Mouse (Mus musculus) megakaryocyte, embryonic 14.5 days (primary cell): ENCODE measurements around the gene Mc1r. TPM values are rescaled to one million over a fixed set of nuclear protein-coding genes. Genes with fewer than 3 reads are reported as not detected.

Experiments
- H3K27me3 ChIP-seq: replicated peaks from 2 replicates; pipeline ENCODE3; 2012; ENCODE audit warnings: inconsistent platforms
- H3K36me3 ChIP-seq: replicated peaks from 2 replicates; pipeline ENCODE3; 2012; ENCODE audit warnings: low read length, inconsistent platforms, mixed read lengths
- H3K4me1 ChIP-seq: 2 replicates; pipeline ENCODE4 v1.6.1; 2012; ENCODE audit warnings: inconsistent platforms
- H3K4me3 ChIP-seq: replicated peaks from 2 replicates; pipeline ENCODE3; 2012; ENCODE audit warnings: moderate library complexity, mild to moderate bottlenecking, inconsistent platforms
- H3K9me3 ChIP-seq: 2 replicates; pipeline ENCODE4 v1.6.1; 2012; ENCODE audit warnings: inconsistent platforms
- FLI1 ChIP-seq: IDR thresholded peaks from 2 replicates; pipeline ENCODE4 v1.6.1; 2012; ENCODE audit warnings: low read length, inconsistent platforms, mixed read lengths
- GATA1 ChIP-seq: IDR thresholded peaks from 3 replicates; pipeline ENCODE4 v1.6.1; 2012; ENCODE audit warnings: mixed read lengths, low read length, inconsistent platforms, borderline replicate concordance
- polyA plus RNA-seq: library from polyadenylated mRNA; stranded (reverse); fragments of >175 nt; gene quantifications from 2 replicates; pipeline ENCODE4 v1.2.3, GENCODE M21; 2012; ENCODE audit warnings: low replicate concordance; ENCODE audit not compliant: insufficient read depth

The Mc1r gene
- polyA plus RNA-seq, 1 experiment: not detected

GRCm38 (mm10) chr8:123420525-123421281, 13.8 kb downstream of the Mc1r start:
- Histone ChIP-seq H3K4me1 (peaks cover 50% of the 10 kb centered on the region), H3K27me3 (peaks cover 54% of the 10 kb centered on the region), H3K36me3 (peaks cover 21% of the 10 kb centered on the region), H3K9me3 (no peaks in the 10 kb centered on the region), H3K4me3 (no peak overlapping the region)
- TF ChIP-seq GATA1: no peak
- TF ChIP-seq FLI1: no peak

DNA sequence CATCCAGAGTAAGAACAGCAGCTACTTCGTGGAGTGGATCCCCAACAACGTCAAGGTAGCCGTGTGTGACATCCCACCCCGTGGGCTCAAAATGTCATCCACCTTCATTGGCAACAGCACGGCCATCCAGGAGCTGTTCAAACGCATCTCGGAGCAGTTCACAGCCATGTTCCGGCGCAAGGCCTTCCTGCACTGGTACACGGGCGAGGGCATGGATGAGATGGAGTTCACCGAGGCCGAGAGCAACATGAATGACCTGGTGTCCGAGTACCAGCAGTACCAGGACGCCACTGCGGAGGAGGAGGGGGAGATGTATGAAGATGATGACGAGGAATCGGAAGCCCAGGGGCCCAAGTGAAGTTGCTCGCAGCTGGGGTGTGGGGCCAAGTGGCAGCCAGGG, 14.4 kb downstream of the Mc1r start:
- Histone ChIP-seq H3K36me3 (peaks cover 22% of the 10 kb centered on the region), H3K4me1 (peaks cover 47% of the 10 kb centered on the region), H3K9me3 (peaks cover 2% of the 10 kb centered on the region), H3K27me3 (peaks cover 54% of the 10 kb centered on the region), H3K4me3 (no peak overlapping the region)
- TF ChIP-seq FLI1 (no peak), GATA1 (no peak)

DNA sequence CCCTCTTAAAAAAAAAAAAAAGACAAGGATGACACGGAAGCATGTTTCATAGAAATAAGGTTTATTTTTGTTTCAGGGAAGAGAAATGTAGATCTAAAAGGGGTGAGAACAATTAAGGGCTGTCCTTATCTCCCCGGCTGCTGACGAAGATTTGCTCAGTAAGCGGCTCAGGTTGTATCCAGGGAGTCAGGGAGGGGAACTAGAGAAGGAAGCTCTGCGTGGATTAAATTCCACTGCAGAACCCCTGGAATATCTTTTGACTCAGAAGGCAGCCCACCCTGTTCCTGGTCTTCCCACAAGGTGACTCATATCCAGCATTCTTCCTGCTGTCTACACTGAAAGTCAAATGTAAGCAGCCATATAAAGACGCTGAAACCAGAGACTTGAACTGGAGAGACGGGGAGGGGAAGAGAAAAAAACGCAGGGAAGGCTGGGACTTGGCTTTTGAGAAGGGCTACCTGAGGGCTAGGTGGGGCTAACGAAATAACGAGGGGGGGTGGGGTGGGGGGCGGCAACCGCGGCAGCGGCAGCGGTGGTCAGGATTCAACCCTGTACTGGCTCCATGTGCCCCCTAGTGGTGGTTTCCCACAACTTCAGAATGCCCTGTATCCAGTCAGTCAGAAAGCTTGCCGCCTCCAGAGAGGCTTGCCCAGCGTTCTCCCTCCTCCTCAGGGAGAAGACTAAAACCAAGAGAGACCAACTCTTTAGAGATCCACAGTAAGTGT, 15.3 kb downstream of the Mc1r start:
- H3K4me3 ChIP-seq: peak overlapping the region; percentile 88

GRCm38 (mm10) chr8:123422781-123423159, 15.9 kb downstream of the Mc1r start:
- no peak for TF ChIP-seq GATA1
- TF ChIP-seq FLI1: no peak
- Histone ChIP-seq H3K36me3 (peaks cover 36% of the 10 kb centered on the region), H3K4me1 (peaks cover 35% of the 10 kb centered on the region), H3K4me3 (peak overlapping the region; percentile 88), H3K27me3 (peaks cover 47% of the 10 kb centered on the region), H3K9me3 (peaks cover 16% of the 10 kb centered on the region)

More for the DNA sequence above, 15.3 kb downstream of the Mc1r start:
- Histone ChIP-seq H3K9me3 (peaks cover 11% of the 10 kb centered on the region), H3K36me3 (peaks cover 31% of the 10 kb centered on the region), H3K4me1 (peaks cover 38% of the 10 kb centered on the region), H3K27me3 (peaks cover 48% of the 10 kb centered on the region)
- TF ChIP-seq GATA1: no peak
- no peak for TF ChIP-seq FLI1

DNA sequence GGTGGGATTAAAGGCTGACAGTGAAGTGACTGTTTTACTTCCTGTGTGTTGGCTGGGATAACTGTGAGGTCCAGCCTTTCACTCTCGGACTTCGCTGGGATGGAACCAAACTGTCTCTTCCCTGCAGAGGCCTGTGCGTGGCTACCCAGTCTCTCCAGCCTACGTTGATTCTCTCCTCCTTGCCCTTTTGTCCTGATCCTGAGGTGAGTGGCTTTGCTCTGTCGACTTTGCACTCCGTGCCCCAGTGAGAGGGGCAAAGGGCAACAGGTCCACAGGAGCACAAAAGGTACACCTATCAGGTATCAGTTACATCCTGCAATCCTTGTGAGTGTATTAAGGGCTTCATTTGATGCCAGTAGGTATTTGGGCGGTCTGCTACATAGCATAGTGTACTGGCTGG, 16.5 kb downstream of the Mc1r start, which contains the start of gene Def8:
Gene Def8 (plus strand): TSS at position 87 of the 400 bp plus-strand sequence.
- peaks cover 23% of the 10 kb centered on the region for H3K9me3 ChIP-seq
- peak within 1 kb of the TSS; percentile 88 for H3K4me3 ChIP-seq
- TF ChIP-seq FLI1 (no peak), GATA1 (no peak)
- peaks cover 33% of the 10 kb centered on the region for H3K4me1 ChIP-seq
- peaks cover 43% of the 10 kb centered on the region for H3K27me3 ChIP-seq
- peaks cover 40% of the 10 kb centered on the region for H3K36me3 ChIP-seq

DNA sequence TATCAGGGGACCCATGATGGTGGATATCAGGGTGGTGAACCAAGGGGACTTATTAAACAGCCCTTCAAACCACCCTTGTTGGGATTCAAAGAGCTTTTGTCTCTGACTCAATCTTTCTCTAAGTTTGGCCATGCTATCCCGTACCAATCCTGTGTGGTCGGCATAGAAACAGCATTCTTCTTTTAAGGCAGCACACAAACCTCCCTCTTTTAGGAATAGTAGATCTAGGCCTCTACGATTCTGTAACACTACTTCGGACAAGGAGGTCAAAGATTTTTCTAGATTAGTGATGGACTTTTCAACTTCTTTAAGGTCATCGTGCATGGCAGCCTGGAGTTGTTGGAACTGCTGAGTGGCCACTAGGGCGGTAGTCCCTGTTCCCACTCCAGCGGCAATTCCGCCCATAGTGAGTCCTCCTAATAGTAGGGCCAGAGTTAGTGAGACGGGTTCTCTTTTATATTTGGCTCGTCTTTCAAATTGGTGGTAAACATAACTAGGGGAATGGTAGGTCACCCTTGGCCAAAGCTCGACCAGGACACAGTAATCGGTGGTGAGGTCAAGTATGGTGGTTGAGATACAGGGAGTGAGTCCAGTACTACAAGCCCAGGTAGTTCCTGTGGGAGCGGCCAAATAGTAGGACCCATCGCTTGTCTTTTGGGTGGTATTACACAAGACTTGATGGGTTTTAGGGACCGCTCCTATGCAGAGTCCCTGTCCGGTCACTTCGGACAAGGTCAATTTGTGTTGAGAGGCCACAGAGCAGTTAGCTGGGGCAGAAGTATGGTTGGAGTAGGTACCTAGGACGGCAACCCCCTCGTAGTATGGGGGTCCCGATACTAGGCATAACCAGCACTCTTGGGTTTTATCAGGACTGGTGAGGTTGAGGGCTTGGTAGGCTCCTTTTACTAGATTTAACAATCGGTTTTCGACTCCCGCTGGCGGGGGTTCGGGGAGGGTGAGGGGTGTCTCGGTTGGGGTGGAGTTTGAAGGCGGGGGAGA, 19.9 kb downstream of the Mc1r start:
- H3K4me3 ChIP-seq: no peak overlapping the region
- H3K27me3 ChIP-seq: peaks cover 16% of the 10 kb centered on the region
- peaks cover 15% of the 10 kb centered on the region for H3K4me1 ChIP-seq
- TF ChIP-seq FLI1: no peak
- no peak for TF ChIP-seq GATA1
- H3K36me3 ChIP-seq: peaks cover 22% of the 10 kb centered on the region
- peaks cover 53% of the 10 kb centered on the region for H3K9me3 ChIP-seq

DNA sequence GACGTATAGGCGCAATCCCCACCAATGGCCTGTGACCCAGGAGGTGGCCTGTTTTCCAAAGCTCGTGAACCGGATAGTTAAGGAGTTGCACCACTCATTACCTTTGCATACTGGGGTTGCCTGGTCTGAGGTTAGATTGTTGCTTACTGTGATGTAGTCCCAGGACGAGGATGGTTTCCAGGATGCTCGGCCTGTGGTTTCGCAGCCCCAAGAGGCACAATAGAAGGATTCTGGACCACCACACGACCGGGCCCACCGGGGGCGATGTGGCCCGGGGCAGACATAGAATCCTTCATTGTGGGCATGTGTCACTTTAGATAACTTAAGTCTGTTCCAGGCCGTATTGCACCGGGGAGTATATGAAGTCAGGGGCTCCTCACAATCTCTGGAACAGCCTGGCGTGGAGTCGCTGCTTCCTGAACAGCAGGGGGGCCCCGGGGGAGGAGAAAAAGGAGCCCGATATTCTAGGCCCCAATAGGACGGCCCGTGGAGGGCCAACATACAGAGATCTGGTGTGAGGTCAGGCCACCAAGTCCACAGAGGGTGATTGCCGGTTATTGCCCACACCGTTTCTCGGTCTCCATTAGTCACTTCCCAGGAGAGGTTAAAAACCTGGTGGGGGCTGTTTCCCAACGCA, 20.9 kb downstream of the Mc1r start:
- Histone ChIP-seq H3K36me3 (peaks cover 22% of the 10 kb centered on the region), H3K4me1 (peaks cover 5% of the 10 kb centered on the region), H3K4me3 (peak overlapping the region; percentile 9), H3K27me3 (peaks cover 11% of the 10 kb centered on the region), H3K9me3 (peaks cover 63% of the 10 kb centered on the region)
- TF ChIP-seq GATA1: no peak
- no peak for TF ChIP-seq FLI1

GRCm38 (mm10) chr8:123428343-123428893, 21.5 kb downstream of the Mc1r start:
- Histone ChIP-seq H3K27me3 (peaks cover 6% of the 10 kb centered on the region), H3K36me3 (peaks cover 22% of the 10 kb centered on the region), H3K4me1 (peaks cover 2% of the 10 kb centered on the region; the same call in 1 of the 2 replicates), H3K4me3 (peak overlapping the region; percentile 33), H3K9me3 (peaks cover 69% of the 10 kb centered on the region)
- no peak for TF ChIP-seq FLI1
- no peak for TF ChIP-seq GATA1
